Mouse (Mus musculus) intestine, embryonic 16.5 days (tissue): ENCODE measurements around the gene Tmem95. TPM values are rescaled to one million over a fixed set of nuclear protein-coding genes. Genes with fewer than 3 reads are reported as not detected.

Source experiments
- ATAC-seq: fragments of 200-750 bp; cut with Nextera tagmentation; 2 replicates; pipeline ENCODE4 v1.8.0; 2017; ENCODE audit warnings: moderate TSS enrichment, moderate library complexity
- H3K27ac ChIP-seq: fragments of 300-500 bp; sonication (generic); 2 replicates; pipeline ENCODE4 v1.5.1; 2014; ENCODE audit warnings: mild to moderate bottlenecking, low read length
- H3K27me3 ChIP-seq: fragments of 300-500 bp; sonication (generic); replicated peaks from 2 replicates; pipeline ENCODE4 v1.6.1; 2014; ENCODE audit warnings: low read length, control low read depth, mixed read lengths; ENCODE audit not compliant: control insufficient read depth, insufficient read depth
- H3K36me3 ChIP-seq: fragments of 300-500 bp; sonication (generic); 2 replicates; pipeline ENCODE4 v1.6.1; 2014; ENCODE audit warnings: low read length, control low read depth; ENCODE audit not compliant: control insufficient read depth, insufficient read depth
- H3K4me1 ChIP-seq: fragments of 300-500 bp; sonication (generic); 2 replicates; pipeline ENCODE4 v1.6.1; 2014; ENCODE audit warnings: low read length, control low read depth, mixed read lengths; ENCODE audit not compliant: control insufficient read depth, insufficient read depth
- H3K4me2 ChIP-seq: fragments of 300-500 bp; sonication (generic); 2 replicates; pipeline ENCODE4 v1.6.1; 2014; ENCODE audit warnings: low read depth, low read length, control low read depth
- H3K4me3 ChIP-seq: fragments of 300-500 bp; sonication (generic); 2 replicates; pipeline ENCODE4 v1.5.1; 2014; ENCODE audit warnings: mild to moderate bottlenecking, low read length
- H3K9ac ChIP-seq: fragments of 300-500 bp; sonication (generic); 2 replicates; pipeline ENCODE4 v1.6.1; 2014; ENCODE audit warnings: low read depth, low read length
- H3K9me3 ChIP-seq: fragments of 300-500 bp; sonication (generic); 2 replicates; pipeline ENCODE4 v1.6.1; 2016; ENCODE audit warnings: low read length, control low read depth; ENCODE audit not compliant: control insufficient read depth
- WGBS: fragments of 180-500 bp; shearing (Covaris S2); extraction: QIAGEN DNeasy Blood & Tissue Kit; methylation state at CpG from one replicate; pipeline ENCODE4 v1.1.7; 2014; 5-methylcytosine and 5-hydroxymethylcytosine counted together
- microRNA-seq: library from miRNA; unstranded; fragments of <30 nt; microRNA quantifications from one replicate; pipeline ENCODE4, GENCODE M21; 2016
- polyA plus RNA-seq: library from polyadenylated mRNA; unstranded; fragments of >200 nt; fragmentation: Nextera tagmentation; extraction: Ambion mirVana; gene quantifications from 2 replicates; pipeline ENCODE4 v1.2.1, GENCODE M21; 2015

The Tmem95 gene
- polyA plus RNA-seq, 1 experiment from 2014 or later: not detected

DNA sequence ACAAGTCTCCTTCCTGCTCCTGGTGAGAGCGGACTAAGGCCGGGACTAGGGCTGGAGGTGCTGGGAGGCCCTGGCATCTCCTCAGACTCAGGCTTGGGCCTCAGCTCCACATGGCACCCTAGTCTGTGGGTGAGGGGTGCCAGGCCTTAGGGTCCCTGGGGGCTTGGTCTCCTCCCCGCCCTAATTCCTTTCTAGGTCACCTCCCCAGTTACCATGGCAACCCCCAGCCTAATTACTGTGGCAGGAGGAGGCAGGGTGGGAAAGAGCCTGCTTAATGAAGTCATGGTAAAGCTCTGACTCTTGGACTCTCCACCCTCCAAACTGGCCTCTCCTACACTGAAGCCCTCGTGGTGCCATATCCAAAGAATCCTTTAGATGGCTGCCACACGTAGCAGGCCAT, 49.0 kb downstream of the Tmem95 start:
- Histone ChIP-seq H3K27ac (no peak overlapping the region), H3K9ac (no peak overlapping the region), H3K9me3 (no peaks in the 10 kb centered on the region), H3K27me3 (no peaks in the 10 kb centered on the region), H3K4me2 (no peak overlapping the region), H3K36me3 (peaks cover 13% of the 10 kb centered on the region; the same call in 1 of the 2 replicates), H3K4me3 (no peak overlapping the region), H3K4me1 (peaks cover 7% of the 10 kb centered on the region)
- 70% methylated on average over 5 of the region's 5 CpGs for WGBS
- ATAC-seq: 0 out of 2 replicates have a peak, but pooled peaks have one; percentile 34

Small RNA genes lying within 50 kb of the gene (microRNA-seq; reads per million reads assigned to microRNA genes)
- not detected for gene Mir6924

Other genes starting within 250 kb of the Tmem95 start
- gene Fxr2, start 245.0 kb downstream of the Tmem95 start, polyA plus RNA-seq: 12.1 and 12.6 TPM in 2 replicates
- gene Sox15, start 222.7 kb downstream of the Tmem95 start, polyA plus RNA-seq: not detected in 2 replicates
- 68.3 and 69.9 TPM in 2 replicates for gene Mpdu1, start 215.4 kb downstream of the Tmem95 start, polyA plus RNA-seq
- 14.0 and 14.7 TPM in 2 replicates for gene Cd68, start 211.9 kb downstream of the Tmem95 start, polyA plus RNA-seq
- 524 and 563 TPM in 2 replicates for gene Eif4a1, start 205.6 kb downstream of the Tmem95 start, polyA plus RNA-seq
- 51.8 and 60.3 TPM in 2 replicates for gene Senp3, start 195.9 kb downstream of the Tmem95 start, polyA plus RNA-seq
- gene Tnfsf13, start 192.2 kb downstream of the Tmem95 start, polyA plus RNA-seq: 0.44 and 0.57 TPM in 2 replicates
- 6.0 and 6.3 TPM in 2 replicates for gene Tnfsf12, start 182.2 kb downstream of the Tmem95 start, polyA plus RNA-seq
- 3.0 and 3.3 TPM in 2 replicates for gene Tnfsfm13, start 181.9 kb downstream of the Tmem95 start, polyA plus RNA-seq
- 14.8 and 16.8 TPM in 2 replicates for gene Polr2a, start 119.4 kb downstream of the Tmem95 start, polyA plus RNA-seq
- 0.13 and 0.16 TPM in 2 replicates for gene Slc35g3, start 116.0 kb downstream of the Tmem95 start, polyA plus RNA-seq
- gene Zbtb4, start 112.1 kb downstream of the Tmem95 start, polyA plus RNA-seq: 2.3 and 2.4 TPM in 2 replicates
- gene Chrnb1, start 82.1 kb downstream of the Tmem95 start, polyA plus RNA-seq: 3.9 and 4.7 TPM in 2 replicates
- 1.3 and 1.4 TPM in 2 replicates for gene Fgf11, start 76.2 kb downstream of the Tmem95 start, polyA plus RNA-seq
- gene Tmem102, start 72.4 kb downstream of the Tmem95 start, polyA plus RNA-seq: 34.6 and 42.7 TPM in 2 replicates
- gene Gm39566, start 62.7 kb downstream of the Tmem95 start, polyA plus RNA-seq: not detected in 2 replicates
- not detected in 2 replicates for gene Spem2, start 59.6 kb downstream of the Tmem95 start, polyA plus RNA-seq
- gene Spem1, start 55.8 kb downstream of the Tmem95 start, polyA plus RNA-seq: 0.22 TPM in 1 of 2 replicates, not detected in the other
- gene Nlgn2, start 40.2 kb downstream of the Tmem95 start, polyA plus RNA-seq: 3.4 and 4.1 TPM in 2 replicates
- 470 and 476 TPM in 2 replicates for gene Tmem256, start 39.5 kb downstream of the Tmem95 start, polyA plus RNA-seq
- 73.0 and 75.2 TPM in 2 replicates for gene Plscr3, start 31.6 kb downstream of the Tmem95 start, polyA plus RNA-seq
- gene Tnk1, start 19.3 kb downstream of the Tmem95 start, polyA plus RNA-seq: 20.5 and 23.5 TPM in 2 replicates
- 5.5 and 6.2 TPM in 2 replicates for gene Kctd11, start 3.4 kb upstream of the Tmem95 start, polyA plus RNA-seq
- 4.2 and 5.2 TPM in 2 replicates for gene Acap1, start 17.5 kb upstream of the Tmem95 start, polyA plus RNA-seq
- 4.7 and 5.4 TPM in 2 replicates for gene 2810408A11Rik, start 23.0 kb upstream of the Tmem95 start, polyA plus RNA-seq
- 7.1 and 10.1 TPM in 2 replicates for gene Neurl4, start 23.1 kb upstream of the Tmem95 start, polyA plus RNA-seq
- 60.0 and 63.8 TPM in 2 replicates for gene Gps2, start 35.9 kb upstream of the Tmem95 start, polyA plus RNA-seq
- gene Eif5a, start 43.9 kb upstream of the Tmem95 start, polyA plus RNA-seq: 1,478 and 1,683 TPM in 2 replicates
- 1.3 and 2.1 TPM in 2 replicates for gene Ybx2, start 57.8 kb upstream of the Tmem95 start, polyA plus RNA-seq
- gene Slc2a4, start 70.2 kb upstream of the Tmem95 start, polyA plus RNA-seq: 21.5 and 22.6 TPM in 2 replicates
- gene Cldn7, start 86.8 kb upstream of the Tmem95 start, polyA plus RNA-seq: 1,377 and 1,415 TPM in 2 replicates
- gene Ctdnep1, start 103.1 kb upstream of the Tmem95 start, polyA plus RNA-seq: 20.7 and 20.9 TPM in 2 replicates
- gene Elp5, start 104.5 kb upstream of the Tmem95 start, polyA plus RNA-seq: 92.6 and 106 TPM in 2 replicates
- gene Gabarap, start 113.1 kb upstream of the Tmem95 start, polyA plus RNA-seq: 639 and 679 TPM in 2 replicates
- 49.7 and 53.1 TPM in 2 replicates for gene Phf23, start 117.8 kb upstream of the Tmem95 start, polyA plus RNA-seq
- gene Dvl2, start 122.6 kb upstream of the Tmem95 start, polyA plus RNA-seq: 23.8 and 26.0 TPM in 2 replicates
- gene Acadvl, start 137.4 kb upstream of the Tmem95 start, polyA plus RNA-seq: 172 and 189 TPM in 2 replicates
- 5.1 and 6.1 TPM in 2 replicates for gene Dlg4, start 138.9 kb upstream of the Tmem95 start, polyA plus RNA-seq
- gene Asgr1, start 176.1 kb upstream of the Tmem95 start, polyA plus RNA-seq: 0.17 and 0.31 TPM in 2 replicates
- gene Asgr2, start 214.6 kb upstream of the Tmem95 start, polyA plus RNA-seq: 0.44 and 0.57 TPM in 2 replicates